Mouse (Mus musculus) lung, postnatal 0 days (tissue): ENCODE measurements at regions not wholly inside any gene's neighbourhood (a gene's known extent, or its start where the extent isn't known, plus 50 kb on each side); places are given as distances from the start of the nearest gene placed in this dataset.

ENCODE experiments used
- CTCF ChIP-seq: IDR thresholded peaks from 2 replicates; pipeline ENCODE4 v1.5.1; 2016; ENCODE audit warnings: antibody characterized with exemption, mild to moderate bottlenecking
- EP300 ChIP-seq: IDR thresholded peaks from 2 replicates; pipeline ENCODE4 v1.6.1; 2016; ENCODE audit warnings: antibody characterized with exemption, mild to moderate bottlenecking, control low read depth

- TF ChIP-seq CTCF, result no peak
- no peak for TF ChIP-seq EP300
These were observed 212.5 kb downstream of the Galc start for GRCm38 (mm10) chr12:98046459-98047440.
